Comparison of ENCODE assay signal across 12 mouse cellular contexts in genomic region chr8:114342276-114342675, GRCm38 (mm10).
DNase-seq lines count a peak whose midpoint lies in the region; ATAC-seq and TF ChIP-seq lines count a peak whose summit lies in the region.
"Had no signal": no experiment of that assay in that cellular context is flagged by ENCODE, and none has a peak within 500 bp of the region (broad histone marks: within the 10 kb centered on the region; RNA-seq: fewer than 3 reads in every experiment).

No protein-coding gene starts in this region.

- 62% methylated on average over 5 of the region's 5 CpGs for WGBS in liver, adult 2 months
- 48% methylated on average over 5 of the region's 5 CpGs for WGBS in liver, embryonic 12.5 days (ENCODE audit: insufficient replicate concordance)

- ATAC-seq in liver, embryonic 12.5 days = no peak
- ATAC-seq in common myeloid progenitor, adult 5-6 weeks (replicated peaks; ENCODE audit: low read depth, poor library complexity, severe bottlenecking) = 0 out of 2 replicates have a peak, but pooled peaks have one; percentile 45

- H3K4me2 ChIP-seq in liver, embryonic 12.5 days = no peak overlapping the region
- H3K4me2 ChIP-seq: embryonic facial prominence, embryonic 12.5 days; heart, embryonic 11.5 days; neural tube, embryonic 13.5 days had no signal

- H3K27ac ChIP-seq in liver, adult 2 months (replicated peaks; ENCODE audit: insufficient read depth, low read depth, low read length) = no peak overlapping the region
- no peak overlapping the region for H3K27ac ChIP-seq in liver, embryonic 12.5 days
- H3K27ac ChIP-seq: embryonic facial prominence, embryonic 12.5 days; neural tube, embryonic 13.5 days had no signal

- H3K27me3 ChIP-seq in liver, adult 2 months (ENCODE audit: control insufficient read depth, insufficient read depth, low read length) = no peaks in the 10 kb centered on the region
- H3K27me3 ChIP-seq in liver, embryonic 12.5 days (replicated peaks) = no peaks in the 10 kb centered on the region
- H3K27me3 ChIP-seq: embryonic facial prominence, embryonic 12.5 days; neural tube, embryonic 13.5 days had no signal

- peaks cover 4% of the 10 kb centered on the region; the same call in 1 of the 2 replicates for H3K9me3 ChIP-seq in liver, embryonic 12.5 days (replicated peaks)
- H3K9me3 ChIP-seq: embryonic facial prominence, embryonic 12.5 days; neural tube, embryonic 13.5 days had no signal

- no peaks in the 10 kb centered on the region for H3K79me2 ChIP-seq in liver, adult 2 months (ENCODE audit: control insufficient read depth, insufficient read depth, low read length)

- H3K4me1 ChIP-seq in liver, adult 2 months (ENCODE audit: control insufficient read depth, insufficient read depth, low read length) = no peaks in the 10 kb centered on the region
- H3K4me1 ChIP-seq in liver, embryonic 12.5 days = no peaks in the 10 kb centered on the region
- H3K4me1 ChIP-seq: embryonic facial prominence, embryonic 12.5 days had no signal

- no peak overlapping the region for H3K4me3 ChIP-seq in liver, adult 2 months (ENCODE audit: insufficient read depth, low read depth, low read length)
- H3K4me3 ChIP-seq in liver, embryonic 12.5 days = no peak overlapping the region
- H3K4me3 ChIP-seq: embryonic facial prominence, embryonic 12.5 days; neural tube, embryonic 13.5 days had no signal

- DNase-seq in embryo, embryonic 9.5 days (ENCODE audit: extremely low spot score) = peak; percentile 21
- no peak for DNase-seq in embryo, embryonic 11 days
- no peak for DNase-seq in liver, adult 2 months (ENCODE audit: extremely low read depth, low read depth, low spot score)
- peak; percentile 71 for DNase-seq in ES-CJ7 (ENCODE audit: low read depth, low spot score)
- no peak for DNase-seq in yolk sac, embryonic 10.5 days (ENCODE audit: low spot score)
- no peak for DNase-seq in heart, postnatal 4 days

- no peaks in the 10 kb centered on the region for H3K36me3 ChIP-seq in liver, adult 2 months (ENCODE audit: control insufficient read depth, insufficient read depth, low read length)
- no peaks in the 10 kb centered on the region for H3K36me3 ChIP-seq in liver, embryonic 12.5 days
- H3K36me3 ChIP-seq: embryonic facial prominence, embryonic 12.5 days; G1E; neural tube, embryonic 13.5 days had no signal

- no peak for TF ChIP-seq POLR2A in liver, adult 2 months (IDR thresholded peaks at IDR 0.05; ENCODE audit: extremely low read depth, insufficient read depth, low read length)

- no peak overlapping the region for H3K9ac ChIP-seq in liver, adult 2 months (ENCODE audit: low read depth, low read length)
- H3K9ac ChIP-seq in liver, embryonic 12.5 days = no peak overlapping the region
- H3K9ac ChIP-seq: embryonic facial prominence, embryonic 12.5 days; neural tube, embryonic 13.5 days had no signal

- TF ChIP-seq CTCF in liver, adult 2 months (IDR thresholded peaks at IDR 0.05; ENCODE audit: low read depth, low read length) = peak; percentile 36; the same call in 1 of the 2 replicates

Comparison
In these comparisons a context has a peak if more than half of its experiments do, and no peak if none do; other contexts are left out.
1. DNase-seq: peak in embryo, embryonic 9.5 days (single experiment) and ES-CJ7 (single experiment); none in embryo, embryonic 11 days (single experiment), liver, adult 2 months (single experiment), yolk sac, embryonic 10.5 days (single experiment) and heart, postnatal 4 days (single experiment).